Mouse (Mus musculus) left cerebral cortex, postnatal 25 days (tissue): ENCODE measurements around the gene Fam161a. TPM values are rescaled to one million over a fixed set of nuclear protein-coding genes. Genes with fewer than 3 reads are reported as not detected.

Experiments used
- DNase-seq, 2 experiments: peaks; one replicate each; pipeline ENCODE4 v3.0.0; 2022; ENCODE audit warnings: low spot score in 2 of 2, mixed read lengths in 1 of 2
- intact Hi-C: fragments of 180-260 bp; cut with DNase I; formaldehyde crosslinking; loops from one replicate; pipeline ENCODE4 v1.15.1; 2025
- total RNA-seq, 2 experiments: library from RNA; stranded (reverse); gene quantifications; 2 replicates each; pipeline ENCODE4 v1.2.3; 2021

The Fam161a gene
- total RNA-seq, 2 experiments from 2014 or later = 2.5 to 4.9 TPM

GRCm38 (mm10) chr11:22987357-22987756, 20.0 kb upstream of the Fam161a start:
- DNase-seq = peak; percentile 46 to 74
- intact Hi-C loops = loop anchor here (1.0 to 5.0 kb wide), 2 partner anchors 285 to 580 kb away; no protein-coding TSS in a partner anchor

GRCm38 (mm10) chr11:22989786-22990185, 17.5 kb upstream of the Fam161a start:
- no peak for DNase-seq
- intact Hi-C loops = loop anchor here (5.0 to 10.0 kb wide), 4 partner anchors 83 to 578 kb away; partner anchors contain the start of genes Ahsa2 and Xpo1

GRCm38 (mm10) chr11:22990393-22991126, 16.8 kb upstream of the Fam161a start, which contains the start of gene Cct4:
Cct4 (plus strand) TSS chr11:22990519.
- DNase-seq = peak; percentile 93 to 97
- intact Hi-C loops = loop anchor here (5.0 to 10.0 kb wide), 3 partner anchors 82 to 504 kb away; partner anchors contain the start of genes Ahsa2 and Xpo1

- intact Hi-C loops = loop anchor here (5.0 to 10.0 kb wide), 3 partner anchors 81 to 503 kb away; partner anchors contain the start of genes Ahsa2 and Xpo1
- DNase-seq = no peak
Observed at GRCm38 (mm10) chr11:22991218-22991835, 16.0 kb upstream of the Fam161a start.

- no peak for DNase-seq
- intact Hi-C loops = loop anchor here (5.0 to 10.0 kb wide), 3 partner anchors 78 to 501 kb away; partner anchors contain the start of genes Ahsa2 and Xpo1
Observed at GRCm38 (mm10) chr11:22994271-22994670, 13.1 kb upstream of the Fam161a start.

GRCm38 (mm10) chr11:22995461-22995860, 11.9 kb upstream of the Fam161a start:
- DNase-seq = no peak
- intact Hi-C loops = loop anchor here (10.0 kb wide), 1 partner anchor 499 kb away; the partner anchor contains the start of gene Ahsa2

- intact Hi-C loops = loop anchor here (10.0 kb wide), 1 partner anchor 496 kb away; the partner anchor contains the start of gene Ahsa2
- no peak for DNase-seq
Observed at GRCm38 (mm10) chr11:22998308-22998707, 9.0 kb upstream of the Fam161a start.

GRCm38 (mm10) chr11:23005276-23005675, 2.1 kb upstream of the Fam161a start:
- DNase-seq = no peak
- intact Hi-C loops = loop anchor here (5.0 to 10.0 kb wide), 2 partner anchors 267 to 860 kb away; no protein-coding TSS in a partner anchor

- no peak for DNase-seq
- intact Hi-C loops = loop anchor here (2.0 to 10.0 kb wide), 3 partner anchors 250 to 858 kb away; partner anchors contain the start of gene Xpo1
Observed at GRCm38 (mm10) chr11:23007166-23007480, 208 bp upstream of the Fam161a start.

GRCm38 (mm10) chr11:23008181-23008823, 971 bp downstream of the Fam161a start:
- DNase-seq = peak; percentile 84 to 86
- intact Hi-C loops = loop anchor here (1.0 to 10.0 kb wide), 3 partner anchors 59 to 856 kb away; no protein-coding TSS in a partner anchor

GRCm38 (mm10) chr11:23008824-23009200, 1.5 kb downstream of the Fam161a start:
- intact Hi-C loops = loop anchor here (1.0 to 10.0 kb wide), 3 partner anchors 58 to 856 kb away; no protein-coding TSS in a partner anchor
- DNase-seq = no peak

- no peak for DNase-seq
- intact Hi-C loops = no loop called here
Observed at GRCm38 (mm10) chr11:23013096-23013495, 5.8 kb downstream of the Fam161a start.

- intact Hi-C loops = no loop called here
- no peak for DNase-seq
Observed at GRCm38 (mm10) chr11:23013580-23014294, 6.4 kb downstream of the Fam161a start.

- intact Hi-C loops = no loop called here
Observed at GRCm38 (mm10) chr11:23014996-23015395, 7.7 kb downstream of the Fam161a start.

GRCm38 (mm10) chr11:23017943-23018342, 10.6 kb downstream of the Fam161a start:
- intact Hi-C loops = no loop called here
- DNase-seq = no peak

More at GRCm38 (mm10) chr11:23014996-23015395, 7.7 kb downstream of the Fam161a start:
- DNase-seq = no peak

GRCm38 (mm10) chr11:23020116-23020770, 12.9 kb downstream of the Fam161a start:
- no peak for DNase-seq
- intact Hi-C loops = no loop called here

GRCm38 (mm10) chr11:23020841-23021240, 13.5 kb downstream of the Fam161a start:
- intact Hi-C loops = no loop called here
- no peak for DNase-seq

GRCm38 (mm10) chr11:23023155-23023554, 15.8 kb downstream of the Fam161a start:
- intact Hi-C loops = no loop called here

GRCm38 (mm10) chr11:23024169-23024568, 16.8 kb downstream of the Fam161a start:
- DNase-seq = no peak
- intact Hi-C loops = no loop called here

More at GRCm38 (mm10) chr11:23023155-23023554, 15.8 kb downstream of the Fam161a start:
- no peak for DNase-seq
